Mouse (Mus musculus) ES-E14 (cell line): ENCODE data around the gene Parp4.

Source experiments
- CHD2 ChIP-seq: IDR thresholded peaks from 2 replicates; pipeline ENCODE4 v1.6.1; 2014; ENCODE audit warnings: mild to moderate bottlenecking, low read depth, low read length, inconsistent platforms
- HCFC1 ChIP-seq: IDR thresholded peaks from 2 replicates; pipeline ENCODE4 v1.6.1; 2012; ENCODE audit warnings: low read length, inconsistent platforms, borderline replicate concordance; ENCODE audit not compliant: insufficient read depth
- MAFK ChIP-seq: IDR thresholded peaks from 2 replicates; pipeline ENCODE4 v1.6.1; 2014; ENCODE audit warnings: mild to moderate bottlenecking, low read depth, low read length, inconsistent platforms; ENCODE audit not compliant: insufficient read depth
- ZC3H11A ChIP-seq: IDR thresholded peaks from 2 replicates; pipeline ENCODE4 v1.6.1; 2012; ENCODE audit warnings: low read depth, mild to moderate bottlenecking, inconsistent platforms, low read length, borderline replicate concordance
- ZNF384 ChIP-seq: IDR thresholded peaks from 2 replicates; pipeline ENCODE4 v1.6.1; 2012; ENCODE audit warnings: low read depth, low read length, inconsistent platforms

DNA sequence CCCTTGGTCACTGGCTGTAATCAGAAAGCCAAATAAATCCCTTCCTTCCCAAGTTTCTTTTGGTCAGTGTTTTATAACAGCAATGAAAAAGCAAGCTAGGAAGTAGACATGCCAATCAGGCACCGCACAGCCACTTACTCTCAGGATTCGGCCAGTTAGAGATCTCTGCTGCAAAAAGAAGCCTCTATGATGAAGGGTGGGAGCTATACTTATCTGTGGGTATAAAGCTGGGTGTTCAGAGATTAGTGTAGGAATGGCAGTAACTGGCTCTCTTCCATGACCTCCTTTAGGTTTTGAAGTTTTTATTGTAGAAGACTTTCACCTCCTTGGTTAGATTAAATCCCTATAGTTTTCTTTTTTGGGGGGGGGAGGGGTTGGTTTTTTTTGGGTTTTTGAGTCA lies 55.7 kb downstream of the Parp4 start:
- TF ChIP-seq ZC3H11A = no peak
- TF ChIP-seq HCFC1 = no peak
- TF ChIP-seq CHD2 = no peak
- no peak for TF ChIP-seq MAFK
- TF ChIP-seq ZNF384 = no peak
